Mouse (Mus musculus): ENCODE measurements around the gene Galnt10. TPM values are rescaled to one million over a fixed set of nuclear protein-coding genes. Genes with fewer than 3 reads are reported as not detected.

The Galnt10 gene
- polyA plus RNA-seq, 1 experiment from 2014 or later, result 18.4 TPM

DNA sequence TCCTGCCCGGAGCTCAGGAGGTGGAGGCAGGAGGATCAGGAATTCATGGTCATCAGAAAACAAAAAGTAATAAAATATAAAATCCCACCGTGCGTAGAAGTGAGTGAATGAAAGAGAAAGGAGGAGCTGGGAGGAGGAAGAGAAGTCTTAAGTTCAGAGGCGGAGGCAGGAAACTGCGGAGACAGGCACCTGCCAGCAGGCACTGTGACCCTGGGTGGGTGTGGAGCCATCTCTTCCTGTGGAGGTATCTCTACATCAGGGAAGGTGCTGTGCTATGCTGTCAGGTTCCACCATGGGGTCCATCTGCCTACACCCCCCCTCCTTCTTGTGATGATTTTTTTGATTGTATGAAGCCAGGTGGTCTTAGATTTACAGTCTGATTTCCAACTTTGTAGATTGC is 19.5 kb downstream of the Galnt10 start:
- no peak for TF ChIP-seq CTCF (IDR thresholded peaks at IDR 0.05; ENCODE audit: low read depth)
- Histone ChIP-seq H3K27me3 (ENCODE audit: insufficient read depth, low read length) (no peaks in the 10 kb centered on the region), H3K9me3 (replicated peaks; ENCODE audit: low read length) (no peaks in the 10 kb centered on the region), H3K36me3 (ENCODE audit: insufficient read depth, low read length) (no peaks in the 10 kb centered on the region), H3K4me2 (ENCODE audit: low read length) (no peak overlapping the region), H3K9ac (ENCODE audit: low read depth, low read length) (no peak overlapping the region), H3K27ac (no peak overlapping the region), H3K4me1 (replicated peaks; ENCODE audit: insufficient read depth, low read length) (peaks cover 2% of the 10 kb centered on the region; the same call in 1 of the 2 replicates), H3K4me3 (replicated peaks; ENCODE audit: low read depth, low read length) (no peak overlapping the region)
- 72% methylated on average over 5 of the region's 5 CpGs for WGBS
- DNase-seq (ENCODE audit: low spot score), result no peak
- ATAC-seq (replicated peaks; ENCODE audit: low FRiP score, low read depth), result no peak

- ATAC-seq (replicated peaks; ENCODE audit: low FRiP score, low read depth), result no peak
- WGBS, result 88% methylated on average over 8 of the region's 8 CpGs
- Histone ChIP-seq H3K27ac (no peak overlapping the region), H3K36me3 (ENCODE audit: insufficient read depth, low read length) (no peaks in the 10 kb centered on the region), H3K9ac (ENCODE audit: low read depth, low read length) (no peak overlapping the region), H3K27me3 (ENCODE audit: insufficient read depth, low read length) (no peaks in the 10 kb centered on the region), H3K4me3 (replicated peaks; ENCODE audit: low read depth, low read length) (no peak overlapping the region), H3K4me1 (replicated peaks; ENCODE audit: insufficient read depth, low read length) (peaks cover 12% of the 10 kb centered on the region), H3K4me2 (ENCODE audit: low read length) (no peak overlapping the region), H3K9me3 (replicated peaks; ENCODE audit: low read length) (no peaks in the 10 kb centered on the region)
- DNase-seq (ENCODE audit: low spot score), result no peak
- TF ChIP-seq CTCF (IDR thresholded peaks at IDR 0.05; ENCODE audit: low read depth), result no peak
Measured at GRCm38 (mm10) chr11:57668271-57668670, 23.0 kb downstream of the Galnt10 start.

- Histone ChIP-seq H3K4me3 (replicated peaks; ENCODE audit: low read depth, low read length) (no peak overlapping the region), H3K9ac (ENCODE audit: low read depth, low read length) (no peak overlapping the region), H3K27me3 (ENCODE audit: insufficient read depth, low read length) (no peaks in the 10 kb centered on the region), H3K36me3 (ENCODE audit: insufficient read depth, low read length) (no peaks in the 10 kb centered on the region), H3K27ac (no peak overlapping the region), H3K9me3 (replicated peaks; ENCODE audit: low read length) (no peaks in the 10 kb centered on the region), H3K4me2 (ENCODE audit: low read length) (no peak overlapping the region), H3K4me1 (replicated peaks; ENCODE audit: insufficient read depth, low read length) (peaks cover 12% of the 10 kb centered on the region)
- whole genome bisulfite sequencing, result 77% methylated on average over 6 of the region's 6 CpGs
- DNase-seq (ENCODE audit: low spot score), result no peak
- TF ChIP-seq CTCF (IDR thresholded peaks at IDR 0.05; ENCODE audit: low read depth), result no peak
- ATAC-seq (replicated peaks; ENCODE audit: low FRiP score, low read depth), result no peak
Measured at GRCm38 (mm10) chr11:57669522-57669921, 24.3 kb downstream of the Galnt10 start.

DNA sequence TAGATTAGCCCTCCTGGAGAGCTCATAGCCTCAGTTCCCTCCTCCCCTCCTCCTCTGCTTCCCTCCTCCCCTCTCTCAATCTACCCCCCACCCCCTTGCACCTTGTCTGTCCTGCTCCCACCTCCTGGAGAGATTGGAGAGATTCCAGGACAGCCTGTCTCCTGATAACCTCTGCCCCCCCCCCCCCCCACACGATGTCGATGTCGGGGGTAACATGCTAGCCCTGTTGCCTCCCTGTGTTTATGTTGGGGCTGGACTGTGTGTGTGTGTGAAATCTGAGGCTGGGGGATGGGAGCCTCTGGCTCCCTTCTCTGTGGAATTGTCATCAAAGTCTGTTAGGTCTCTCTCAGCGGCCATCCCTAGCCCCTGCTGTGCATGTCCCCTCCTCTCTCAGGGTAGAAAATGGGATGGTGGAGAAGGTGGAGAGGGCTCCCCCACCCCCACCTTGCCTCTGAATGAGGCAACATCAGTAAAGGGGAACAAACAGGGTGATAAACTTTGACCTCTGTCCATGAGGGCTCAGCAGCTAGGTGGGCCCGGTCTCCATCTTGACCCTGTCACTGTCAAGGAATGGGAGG is 26.0 kb downstream of the Galnt10 start:
- no peak for TF ChIP-seq CTCF (IDR thresholded peaks at IDR 0.05; ENCODE audit: low read depth)
- H3K4me1 ChIP-seq (replicated peaks; ENCODE audit: insufficient read depth, low read length), result peaks cover 15% of the 10 kb centered on the region
- H3K36me3 ChIP-seq (ENCODE audit: insufficient read depth, low read length), result no peaks in the 10 kb centered on the region
- no peaks in the 10 kb centered on the region for H3K9me3 ChIP-seq (replicated peaks; ENCODE audit: low read length)
- H3K9ac ChIP-seq (ENCODE audit: low read depth, low read length), result no peak overlapping the region
- H3K4me3 ChIP-seq (replicated peaks; ENCODE audit: low read depth, low read length), result no peak overlapping the region
- 14% methylated on average over 5 of the region's 5 CpGs for WGBS
- ATAC-seq (replicated peaks; ENCODE audit: low FRiP score, low read depth) (no peak), DNase-seq (ENCODE audit: low spot score) (no peak)
- H3K27ac ChIP-seq, result no peak overlapping the region
- H3K27me3 ChIP-seq (ENCODE audit: insufficient read depth, low read length), result no peaks in the 10 kb centered on the region
- no peak overlapping the region for H3K4me2 ChIP-seq (ENCODE audit: low read length)

DNA sequence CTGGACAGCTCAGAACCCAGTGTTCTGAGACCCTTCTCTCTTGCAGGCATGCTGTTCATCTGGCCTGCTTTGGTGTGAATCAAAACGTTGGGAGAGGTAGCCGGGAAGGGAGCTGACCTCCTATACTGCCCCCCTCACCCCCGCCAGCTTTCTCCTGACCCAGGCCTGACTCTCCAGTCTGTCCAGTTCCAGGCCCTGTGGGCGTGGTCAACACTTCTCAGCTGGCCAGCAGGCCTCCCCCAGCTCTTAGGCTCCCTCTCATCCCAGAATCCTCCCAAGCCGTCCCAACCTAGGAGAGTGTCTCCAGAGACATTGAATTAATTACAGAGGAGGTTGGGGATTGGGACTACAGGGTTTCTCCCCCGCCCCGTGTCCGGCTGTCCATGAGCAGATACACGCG is 26.6 kb downstream of the Galnt10 start:
- H3K27ac ChIP-seq, result no peak overlapping the region
- no peak overlapping the region for H3K4me2 ChIP-seq (ENCODE audit: low read length)
- peak; percentile 53 for DNase-seq (ENCODE audit: low spot score)
- H3K27me3 ChIP-seq (ENCODE audit: insufficient read depth, low read length), result no peaks in the 10 kb centered on the region
- no peak for TF ChIP-seq CTCF (IDR thresholded peaks at IDR 0.05; ENCODE audit: low read depth)
- no peak overlapping the region for H3K9ac ChIP-seq (ENCODE audit: low read depth, low read length)
- WGBS, result 51% methylated on average over 10 of the region's 10 CpGs
- ATAC-seq (replicated peaks; ENCODE audit: low FRiP score, low read depth), result 0 out of 2 replicates have a peak, but pooled peaks have one; percentile 37
- no peak overlapping the region for H3K4me3 ChIP-seq (replicated peaks; ENCODE audit: low read depth, low read length)
- H3K9me3 ChIP-seq (replicated peaks; ENCODE audit: low read length), result no peaks in the 10 kb centered on the region
- peaks cover 16% of the 10 kb centered on the region for H3K4me1 ChIP-seq (replicated peaks; ENCODE audit: insufficient read depth, low read length)
- H3K36me3 ChIP-seq (ENCODE audit: insufficient read depth, low read length), result no peaks in the 10 kb centered on the region

- DNase-seq (ENCODE audit: low spot score), result no peak
- Histone ChIP-seq H3K4me2 (ENCODE audit: low read length) (no peak overlapping the region), H3K9me3 (replicated peaks; ENCODE audit: low read length) (no peaks in the 10 kb centered on the region), H3K9ac (ENCODE audit: low read depth, low read length) (no peak overlapping the region), H3K4me1 (replicated peaks; ENCODE audit: insufficient read depth, low read length) (peaks cover 24% of the 10 kb centered on the region), H3K36me3 (ENCODE audit: insufficient read depth, low read length) (no peaks in the 10 kb centered on the region), H3K27ac (no peak overlapping the region), H3K27me3 (ENCODE audit: insufficient read depth, low read length) (no peaks in the 10 kb centered on the region), H3K4me3 (replicated peaks; ENCODE audit: low read depth, low read length) (no peak overlapping the region)
- no peak for ATAC-seq (replicated peaks; ENCODE audit: low FRiP score, low read depth)
- WGBS, result 55% methylated on average over 9 of the region's 9 CpGs
- no peak for TF ChIP-seq CTCF (IDR thresholded peaks at IDR 0.05; ENCODE audit: low read depth)
Measured at GRCm38 (mm10) chr11:57672995-57673394, 27.8 kb downstream of the Galnt10 start.
